Mouse (Mus musculus) myocyte (in vitro differentiated cells): ENCODE measurements around the gene Sema3a. TPM values are rescaled to one million over a fixed set of nuclear protein-coding genes. Genes with fewer than 3 reads are reported as not detected.

Experiments
- H3K27me3 ChIP-seq: one replicate; pipeline ENCODE4 v1.6.1; 2011; ENCODE audit not compliant: control insufficient read depth, insufficient read depth, insufficient read length
- H3K36me3 ChIP-seq: one replicate; pipeline ENCODE4 v1.6.1; 2011; ENCODE audit not compliant: control insufficient read depth, insufficient read depth
- H3K4me2 ChIP-seq: one replicate; pipeline ENCODE4 v1.6.1; 2011; ENCODE audit warnings: low read depth, control low read depth
- H3K4me3 ChIP-seq: one replicate; pipeline ENCODE4 v1.5.1; 2011; ENCODE audit warnings: mild to moderate bottlenecking, control low read depth, moderate library complexity
- H3K79me2 ChIP-seq: one replicate; pipeline ENCODE4 v1.6.1; 2011; ENCODE audit not compliant: control insufficient read depth, insufficient read depth
- H3ac ChIP-seq: one replicate; pipeline ENCODE4 v1.6.1; 2011; ENCODE audit not compliant: control insufficient read depth, insufficient read length
- CEBPB ChIP-seq: IDR thresholded peaks from 2 replicates; pipeline ENCODE4 v1.6.1; 2011; ENCODE audit warnings: mild to moderate bottlenecking, moderate library complexity; ENCODE audit not compliant: poor library complexity, insufficient read depth, severe bottlenecking
- E2F4 ChIP-seq: IDR thresholded peaks from one replicate; pipeline ENCODE4 v1.6.1; 2011; ENCODE audit warnings: mild to moderate bottlenecking, control low read depth, moderate library complexity; ENCODE audit not compliant: insufficient read depth
- MAX ChIP-seq: IDR thresholded peaks from one replicate; pipeline ENCODE4 v1.6.1; 2011; ENCODE audit warnings: low read depth, mild to moderate bottlenecking, control low read depth
- MYOD1 ChIP-seq, 3 experiments: IDR thresholded peaks; one replicate each; pipeline ENCODE4 v1.6.1; 2011; ENCODE audit warnings: control low read depth in 2 of 3, low read depth in 2 of 3, mild to moderate bottlenecking in 2 of 3, moderate library complexity in 1 of 3; ENCODE audit not compliant: insufficient read length in 2 of 3, control insufficient read depth in 1 of 3
- MYOG ChIP-seq, 3 experiments: IDR thresholded peaks; one replicate each; pipeline ENCODE4 v1.6.1; 2011; ENCODE audit warnings: control low read depth in 2 of 3, low read depth in 2 of 3, mild to moderate bottlenecking in 2 of 3; ENCODE audit not compliant: insufficient read length in 2 of 3, control insufficient read depth in 1 of 3, insufficient read depth in 1 of 3
- POLR2A ChIP-seq: IDR thresholded peaks from one replicate; pipeline ENCODE4 v1.6.1; 2011; ENCODE audit warnings: low read depth, mild to moderate bottlenecking, control low read depth, moderate library complexity; ENCODE audit not compliant: insufficient read length
- POLR2AphosphoS2 ChIP-seq: IDR thresholded peaks from one replicate; pipeline ENCODE4 v1.6.1; 2011; ENCODE audit warnings: low read depth, control low read depth; ENCODE audit not compliant: insufficient read length
- REST ChIP-seq: IDR thresholded peaks from one replicate; pipeline ENCODE4 v1.6.1; 2011; ENCODE audit warnings: mild to moderate bottlenecking, control low read depth, moderate library complexity; ENCODE audit not compliant: insufficient read depth, insufficient read length
- SRF ChIP-seq: IDR thresholded peaks from one replicate; pipeline ENCODE4 v1.6.1; 2011; ENCODE audit warnings: low read depth; ENCODE audit not compliant: control insufficient read depth, insufficient read length
- TCF12 ChIP-seq: IDR thresholded peaks from one replicate; pipeline ENCODE4 v1.6.1; 2011; ENCODE audit warnings: mild to moderate bottlenecking, control low read depth; ENCODE audit not compliant: poor library complexity, insufficient read depth, severe bottlenecking
- TCF3 ChIP-seq: IDR thresholded peaks from one replicate; pipeline ENCODE4 v1.6.1; 2011; ENCODE audit warnings: low read depth, control low read depth; ENCODE audit not compliant: insufficient read length
- USF1 ChIP-seq: IDR thresholded peaks from one replicate; pipeline ENCODE4 v1.6.1; 2011; ENCODE audit warnings: low read depth, mild to moderate bottlenecking, control low read depth, moderate library complexity
- polyA plus RNA-seq: library from polyadenylated mRNA; unstranded; fragments of >200 nt; fragmentation: generic; extraction: Trizol; gene quantifications from one replicate; pipeline ENCODE4 v1.2.1, GENCODE M21; 2012; ENCODE audit warnings: missing spikeins

The Sema3a gene
- polyA plus RNA-seq, 1 experiment, result 7.2 TPM

GRCm38 (mm10) chr5:13379223-13379622 is 254.0 kb downstream of the Sema3a start:
- TF ChIP-seq E2F4 (no peak), TCF3 (no peak), CEBPB (no peak), TCF12 (no peak), POLR2AphosphoS2 (no peak), REST (no peak), MYOG (IDR thresholded peaks at IDR 0.05; ENCODE audit: control insufficient read depth in 1 of 3, insufficient read depth in 1 of 3, insufficient read length in 2 of 3, low read depth in 2 of 3) (no peak), POLR2A (no peak)
- H3ac ChIP-seq, result no peak overlapping the region
- no peak overlapping the region for H3K4me3 ChIP-seq

GRCm38 (mm10) chr5:13384047-13384446 is 258.8 kb downstream of the Sema3a start:
- Histone ChIP-seq H3K79me2 (no peaks in the 10 kb centered on the region), H3K4me2 (peak overlapping the region; percentile 79), H3K4me3 (peak overlapping the region; percentile 4), H3K27me3 (no peaks in the 10 kb centered on the region), H3K36me3 (no peaks in the 10 kb centered on the region), H3ac (no peak overlapping the region)
- TF ChIP-seq TCF12 (no peak), MYOG (IDR thresholded peaks at IDR 0.05; ENCODE audit: control insufficient read depth in 1 of 3, insufficient read depth in 1 of 3, insufficient read length in 2 of 3, low read depth in 2 of 3) (no peak), USF1 (no peak), MYOD1 (IDR thresholded peaks at IDR 0.05; ENCODE audit: control insufficient read depth in 1 of 3, insufficient read length in 2 of 3, low read depth in 2 of 3) (no peak), SRF (no peak), TCF3 (no peak), CEBPB (no peak), POLR2A (no peak), E2F4 (no peak), MAX (no peak), POLR2AphosphoS2 (no peak), REST (no peak)

More at GRCm38 (mm10) chr5:13379223-13379622, 254.0 kb downstream of the Sema3a start:
- Histone ChIP-seq H3K36me3 (no peaks in the 10 kb centered on the region), H3K27me3 (no peaks in the 10 kb centered on the region), H3K79me2 (no peaks in the 10 kb centered on the region), H3K4me2 (no peak overlapping the region)

GRCm38 (mm10) chr5:13384714-13385113 is 259.5 kb downstream of the Sema3a start:
- H3K27me3 ChIP-seq, result no peaks in the 10 kb centered on the region
- TF ChIP-seq POLR2AphosphoS2 (no peak), USF1 (no peak), POLR2A (no peak), REST (no peak), MYOD1 (IDR thresholded peaks at IDR 0.05; ENCODE audit: control insufficient read depth in 1 of 3, insufficient read length in 2 of 3, low read depth in 2 of 3) (peak; percentile 25 to 82 (median 81)), TCF12 (no peak), E2F4 (no peak), CEBPB (peak; percentile 62), MYOG (IDR thresholded peaks at IDR 0.05; ENCODE audit: control insufficient read depth in 1 of 3, insufficient read depth in 1 of 3, insufficient read length in 2 of 3, low read depth in 2 of 3) (no peak), TCF3 (no peak), MAX (peak; percentile 12), SRF (no peak)
- H3K4me3 ChIP-seq, result peak overlapping the region; percentile 4
- H3K79me2 ChIP-seq, result no peaks in the 10 kb centered on the region
- H3ac ChIP-seq, result no peak overlapping the region
- peak overlapping the region; percentile 79 for H3K4me2 ChIP-seq
- H3K36me3 ChIP-seq, result no peaks in the 10 kb centered on the region

- TF ChIP-seq MYOD1 (IDR thresholded peaks at IDR 0.05; ENCODE audit: control insufficient read depth in 1 of 3, insufficient read length in 2 of 3, low read depth in 2 of 3) (no peak), POLR2AphosphoS2 (no peak), MYOG (IDR thresholded peaks at IDR 0.05; ENCODE audit: control insufficient read depth in 1 of 3, insufficient read depth in 1 of 3, insufficient read length in 2 of 3, low read depth in 2 of 3) (no peak), TCF3 (no peak), E2F4 (no peak), SRF (no peak), REST (no peak), TCF12 (no peak), MAX (no peak)
These were observed 261.4 kb downstream of the Sema3a start for GRCm38 (mm10) chr5:13386603-13387002.

GRCm38 (mm10) chr5:13387679-13388078 is 262.5 kb downstream of the Sema3a start:
- TF ChIP-seq MYOD1 (IDR thresholded peaks at IDR 0.05; ENCODE audit: control insufficient read depth in 1 of 3, insufficient read length in 2 of 3, low read depth in 2 of 3) (peak in 2 of 3 experiments; percentile 11 to 14), REST (no peak)

More at GRCm38 (mm10) chr5:13386603-13387002, 261.4 kb downstream of the Sema3a start:
- H3ac ChIP-seq, result no peak overlapping the region
- H3K4me2 ChIP-seq, result no peak overlapping the region
- H3K79me2 ChIP-seq, result no peaks in the 10 kb centered on the region
- H3K4me3 ChIP-seq, result no peak overlapping the region
- no peaks in the 10 kb centered on the region for H3K27me3 ChIP-seq
- H3K36me3 ChIP-seq, result no peaks in the 10 kb centered on the region

More at GRCm38 (mm10) chr5:13387679-13388078, 262.5 kb downstream of the Sema3a start:
- Histone ChIP-seq H3K27me3 (no peaks in the 10 kb centered on the region), H3K36me3 (no peaks in the 10 kb centered on the region), H3K4me2 (no peak overlapping the region), H3K79me2 (no peaks in the 10 kb centered on the region), H3ac (no peak overlapping the region), H3K4me3 (no peak overlapping the region)
